Mouse (Mus musculus): Measurements from ENCODE around the gene Gm33543.

DNA sequence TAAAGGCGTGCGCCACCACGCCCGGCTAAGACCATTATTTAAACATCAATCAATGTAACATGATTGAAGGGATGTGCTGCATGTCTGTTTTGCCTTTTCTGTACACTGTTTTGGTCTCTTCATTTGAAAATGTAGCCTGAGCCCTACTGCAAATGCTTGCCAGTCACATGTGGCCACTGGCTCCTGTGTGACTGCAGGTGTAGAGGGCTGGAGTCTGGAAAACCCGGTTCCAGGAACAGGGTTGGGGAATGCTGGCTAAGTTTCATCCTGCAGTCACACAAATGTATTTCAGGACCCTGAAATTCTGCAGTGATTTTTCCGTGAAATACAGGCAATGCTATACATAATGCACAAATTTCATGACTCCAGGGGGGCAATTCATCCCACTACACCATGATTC, 12.7 kb upstream of the Gm33543 start:
- TF ChIP-seq POLR2A (IDR thresholded peaks at IDR 0.05; ENCODE audit: insufficient read length, low read depth): no peak
- TF ChIP-seq TCF12 (IDR thresholded peaks at IDR 0.05; ENCODE audit: insufficient read depth, poor library complexity, severe bottlenecking): no peak
- no peak for TF ChIP-seq USF1 (IDR thresholded peaks at IDR 0.05; ENCODE audit: low read depth)
- TF ChIP-seq TCF3 (IDR thresholded peaks at IDR 0.05; ENCODE audit: insufficient read length, low read depth): no peak

All from myocyte (in vitro differentiated cells).